Mouse (Mus musculus): Measurements from ENCODE around the gene Fli1.
A peak's percentile ranks its signal among the peaks of the same experiment; 100 is the strongest.

Gene Fli1

DNA sequence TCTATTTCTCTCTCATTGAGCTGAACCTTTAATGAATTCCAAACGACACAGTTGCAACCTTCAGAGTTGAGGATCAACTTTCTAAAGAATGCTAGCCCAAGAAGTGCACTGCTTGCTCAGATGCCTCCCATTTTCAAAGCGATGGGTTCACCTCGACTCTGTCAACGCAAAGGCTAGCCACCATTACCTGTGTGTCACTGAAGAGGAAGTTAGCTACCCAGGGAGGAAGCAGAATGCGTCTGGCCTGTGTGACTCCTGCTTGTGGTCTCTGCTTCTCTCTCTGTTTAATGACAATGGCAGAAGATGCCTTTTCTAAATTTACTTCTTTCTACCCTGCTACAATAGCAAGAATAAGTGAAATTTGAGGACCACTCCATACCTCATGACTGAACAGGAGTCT, 42.6 kb downstream of the Fli1 start:
- DNase-seq = no peak

DNA sequence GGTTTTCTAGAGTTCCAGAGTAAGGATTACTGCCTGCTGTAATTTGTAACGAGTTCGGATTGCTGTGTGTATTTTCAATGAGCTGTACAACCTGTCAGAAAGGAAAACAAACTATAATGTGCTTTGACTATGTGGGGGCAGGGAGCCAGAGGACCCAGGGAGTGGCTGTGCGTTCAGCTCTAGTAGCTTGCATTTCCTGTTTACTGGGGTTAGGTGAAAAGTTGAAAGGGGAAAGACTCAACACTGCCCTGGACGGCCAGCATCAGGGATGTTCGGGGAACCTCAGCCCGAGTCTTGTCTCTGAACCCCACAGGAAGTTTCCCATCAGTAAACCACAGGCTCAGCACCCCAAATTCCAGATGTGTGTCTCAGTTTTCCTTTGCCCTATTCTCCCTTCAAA, 43.2 kb downstream of the Fli1 start:
- DNase-seq = no peak

- DNase-seq = no peak
Measured at GRCm38 (mm10) chr9:32495643-32495997, 47.0 kb downstream of the Fli1 start.

GRCm38 (mm10) chr9:32494891-32495642, 47.6 kb downstream of the Fli1 start:
- DNase-seq = peak; percentile 67

DNA sequence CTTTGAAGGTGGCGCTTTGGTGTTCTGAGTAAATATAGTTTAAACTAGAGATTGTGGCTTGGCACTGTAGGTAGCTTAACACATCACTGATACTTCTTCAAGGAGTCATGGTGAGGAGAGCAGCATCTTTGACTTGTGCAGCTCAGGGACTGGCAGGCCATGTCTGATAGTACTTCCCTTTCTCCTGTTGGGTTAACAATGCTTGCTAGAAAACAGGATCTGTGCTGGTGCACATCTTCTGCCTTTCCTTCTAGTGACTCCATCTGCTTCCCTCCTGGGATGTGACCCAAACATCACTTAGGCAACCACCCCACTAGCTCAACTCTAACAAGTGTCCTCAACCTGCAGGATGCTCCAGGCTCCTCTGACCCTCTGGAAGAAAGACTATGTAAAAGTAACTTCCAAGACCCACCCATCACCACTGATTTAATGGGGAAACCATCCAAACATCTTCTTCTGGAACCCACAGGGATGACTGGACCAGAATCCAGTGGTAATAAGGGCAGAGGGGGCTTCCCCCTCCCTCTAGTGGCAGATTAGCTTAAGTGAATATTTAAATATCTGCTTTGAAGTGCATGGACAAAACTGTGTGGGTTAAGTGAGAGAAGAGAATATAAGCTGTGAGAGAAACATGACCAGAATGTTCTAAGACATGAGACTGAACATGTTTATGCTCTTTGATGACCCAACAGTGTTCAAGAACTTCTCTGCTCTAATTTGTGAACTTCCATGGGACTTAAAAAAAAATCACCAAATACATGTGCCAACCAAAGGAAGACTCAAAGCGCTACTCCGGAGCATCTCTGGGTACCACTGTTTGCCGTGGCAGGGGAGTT, 48.9 kb downstream of the Fli1 start:
- no peak for DNase-seq

GRCm38 (mm10) chr9:32492753-32493152, 49.9 kb downstream of the Fli1 start:
- DNase-seq = no peak

- DNase-seq = no peak
Measured at GRCm38 (mm10) chr9:32491484-32491883, 51.2 kb downstream of the Fli1 start.

GRCm38 (mm10) chr9:32489794-32490358, 52.8 kb downstream of the Fli1 start:
- peak; percentile 45 for DNase-seq

DNA sequence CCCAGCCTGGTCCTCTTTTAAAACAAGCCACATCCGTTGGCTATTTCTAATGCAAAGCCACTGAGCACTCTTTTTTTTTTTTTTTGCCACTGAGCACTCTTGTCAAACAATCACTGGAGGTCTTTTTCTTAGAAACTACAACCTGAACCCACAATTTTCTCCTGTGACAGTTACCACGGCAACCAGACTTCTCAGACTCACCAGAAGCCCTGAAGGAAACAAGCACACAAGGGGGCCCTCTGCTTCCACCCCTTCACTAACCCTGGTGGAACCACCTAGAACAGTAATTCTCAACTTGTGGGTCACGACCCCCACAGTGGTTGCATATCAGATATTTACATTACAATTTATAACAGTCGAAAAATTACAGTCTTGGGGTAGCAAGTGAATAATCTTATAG, 53.3 kb downstream of the Fli1 start:
- no peak for DNase-seq

DNA sequence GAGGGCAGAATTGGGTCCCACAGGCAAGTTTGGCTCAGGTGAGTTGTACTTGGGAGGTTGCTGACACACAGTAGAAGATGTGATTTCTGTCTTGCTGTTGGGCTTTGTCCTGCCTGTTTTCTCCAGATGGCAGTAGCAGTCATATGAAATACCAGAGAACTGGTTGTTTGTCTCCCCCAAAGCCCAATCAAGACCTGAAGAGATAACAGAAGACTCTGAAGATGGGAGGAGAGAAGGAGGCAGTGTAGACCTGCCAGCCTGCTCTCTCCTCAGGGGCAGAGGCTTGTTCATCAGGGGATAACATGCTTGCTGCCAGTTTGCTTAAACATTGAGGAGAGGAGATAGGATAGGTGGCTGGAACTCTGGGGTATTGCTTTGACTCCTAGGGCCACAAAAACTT, 54.0 kb downstream of the Fli1 start:
- no peak for DNase-seq

- no peak for DNase-seq
Measured at GRCm38 (mm10) chr9:32487823-32488222, 54.8 kb downstream of the Fli1 start.

DNA sequence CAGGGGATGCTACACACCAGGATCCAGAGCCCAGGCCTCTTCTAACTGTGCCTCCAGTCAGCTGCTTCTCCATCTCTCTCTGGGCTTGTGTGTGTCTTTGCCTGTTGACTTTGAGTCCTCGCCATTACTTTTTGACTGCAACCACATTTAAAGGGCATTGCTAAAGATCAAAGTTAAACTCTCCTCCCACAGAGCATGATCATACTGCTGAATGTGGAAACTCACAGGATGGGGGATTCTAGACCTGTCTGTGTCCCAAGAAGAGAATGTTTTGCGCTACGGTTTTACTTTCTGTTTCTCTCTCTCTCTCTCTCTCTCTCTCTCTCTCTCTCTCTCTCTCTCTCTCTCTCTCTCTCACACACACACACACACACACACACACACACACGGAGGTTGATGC, 55.3 kb downstream of the Fli1 start:
- DNase-seq = no peak

DNA sequence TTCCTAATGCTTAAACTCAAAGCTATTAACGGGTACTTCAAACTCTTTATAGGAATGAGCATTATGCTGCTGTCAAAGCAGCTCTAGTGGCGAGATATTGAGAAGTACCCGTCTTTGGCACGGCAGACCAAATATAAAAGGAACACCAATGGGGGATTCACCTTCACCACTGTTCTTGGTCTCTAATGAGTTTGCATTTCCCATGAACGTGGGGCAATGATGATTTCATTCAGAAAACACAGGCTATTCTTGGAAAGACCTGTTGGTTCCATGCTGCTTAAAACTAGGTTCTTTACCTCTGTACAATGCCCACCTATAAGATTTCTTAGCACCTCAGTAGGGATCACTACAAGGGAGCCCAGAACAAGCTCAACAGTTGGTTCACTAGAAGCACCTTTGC, 62.2 kb downstream of the Fli1 start:
- no peak for DNase-seq

DNA sequence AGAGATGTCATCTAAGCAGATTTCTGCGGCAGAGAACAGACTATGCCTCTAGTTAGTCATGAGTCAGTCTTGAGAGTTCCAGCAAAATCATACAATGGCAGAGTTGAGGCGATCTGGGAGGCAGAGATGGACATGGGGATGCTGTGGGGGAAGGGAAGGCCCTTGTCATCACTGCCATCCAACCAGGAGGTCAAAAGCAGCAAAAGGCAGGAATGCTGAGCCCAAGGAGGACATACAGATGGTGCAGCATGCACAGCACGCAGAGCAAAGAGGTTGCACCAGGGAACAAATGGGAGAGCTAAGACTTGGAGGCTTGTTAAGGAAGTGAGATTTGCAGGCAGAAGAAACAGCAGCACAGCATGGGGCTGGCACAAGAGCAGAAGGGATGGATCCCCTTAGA, 63.9 kb downstream of the Fli1 start:
- DNase-seq = no peak

DNA sequence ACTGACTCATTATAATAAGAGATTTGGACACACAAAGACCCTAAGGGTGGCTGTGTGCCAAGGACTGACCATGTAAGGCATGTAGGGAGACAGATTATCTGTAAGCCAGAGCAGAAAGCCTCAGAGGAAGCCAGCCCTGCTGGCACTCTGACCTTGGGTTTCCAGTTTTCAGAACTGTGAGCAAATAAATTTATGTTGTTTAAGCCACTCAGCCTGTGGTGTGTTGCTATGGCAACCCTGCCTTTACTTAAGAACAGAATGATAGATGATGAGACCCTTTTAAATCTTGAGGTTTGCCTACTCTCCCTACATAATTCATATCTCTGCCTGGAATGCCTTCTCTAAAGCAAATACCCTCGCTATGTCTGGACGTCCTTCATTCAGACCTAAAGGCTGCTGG, 64.6 kb downstream of the Fli1 start:
- DNase-seq = peak; percentile 31

- no peak for DNase-seq
Measured at GRCm38 (mm10) chr9:32476604-32477003, 66.1 kb downstream of the Fli1 start.

GRCm38 (mm10) chr9:32474621-32475390, 67.9 kb downstream of the Fli1 start:
- DNase-seq = no peak

- DNase-seq = no peak
Measured at GRCm38 (mm10) chr9:32472346-32472745, 70.3 kb downstream of the Fli1 start.

- no peak for DNase-seq
Measured at GRCm38 (mm10) chr9:32469123-32469751, 73.4 kb downstream of the Fli1 start.

- DNase-seq = no peak
Measured at GRCm38 (mm10) chr9:32468313-32468712, 74.3 kb downstream of the Fli1 start.

DNA sequence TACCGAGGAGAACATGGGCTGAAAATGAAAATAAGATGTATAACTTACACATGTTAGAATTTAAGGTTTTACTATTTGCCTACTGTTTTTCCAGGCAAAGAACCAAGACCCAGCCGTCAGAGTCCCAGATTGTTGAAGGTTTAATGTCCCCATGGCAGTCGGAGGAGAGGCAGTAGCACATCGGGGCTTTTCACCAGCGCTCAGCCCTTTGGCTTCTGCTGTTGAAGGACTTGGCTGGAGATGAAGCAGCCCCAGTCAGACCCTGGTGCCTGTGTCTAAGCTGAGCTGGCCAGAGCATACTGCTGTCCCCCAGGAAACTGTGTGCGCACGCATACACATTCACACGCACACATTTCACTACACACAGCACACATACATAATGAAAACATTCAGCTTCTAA, 75.2 kb downstream of the Fli1 start:
- no peak for DNase-seq

DNA sequence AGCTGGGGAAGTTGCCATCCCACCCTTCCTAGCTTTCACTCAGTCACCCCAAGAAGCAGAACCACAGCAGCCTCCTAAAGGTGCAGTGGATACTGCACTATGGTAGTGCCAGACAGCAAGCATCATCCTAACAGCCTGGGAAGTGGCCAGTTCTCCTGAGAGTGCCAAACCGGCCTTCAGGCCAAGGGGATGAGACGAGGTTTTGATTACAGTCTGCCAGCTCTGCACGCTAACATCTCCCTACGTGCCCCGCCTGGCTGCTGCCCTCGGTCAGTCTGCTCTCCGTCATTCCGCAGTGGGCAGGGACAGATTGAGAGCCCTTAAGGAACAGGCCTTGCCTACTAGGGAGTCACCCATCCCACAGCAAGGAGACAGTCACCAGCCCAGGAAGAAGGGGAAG, 75.8 kb downstream of the Fli1 start:
- DNase-seq = no peak

DNA sequence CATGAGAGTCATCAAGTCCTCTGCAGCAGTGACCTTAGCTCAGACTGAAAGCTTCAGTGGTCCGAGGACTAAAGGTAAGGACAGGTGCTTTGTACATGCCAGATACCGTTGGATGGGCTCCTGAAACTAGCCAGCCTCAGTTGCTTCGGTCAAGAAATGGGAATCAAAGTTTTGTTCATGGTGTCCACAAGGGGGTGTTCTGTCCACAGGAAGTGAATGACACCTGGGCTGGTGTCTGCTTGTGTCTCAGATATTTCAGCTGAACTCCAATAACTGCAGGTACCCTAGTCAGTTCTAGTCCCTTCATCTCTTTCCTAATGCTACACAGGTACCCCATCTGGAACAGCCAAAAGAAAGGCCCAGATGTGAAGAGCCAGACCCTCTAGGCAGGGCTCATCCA, 86.0 kb downstream of the Fli1 start:
- no peak for DNase-seq
